Comparison of ENCODE assay signal across 8 mouse cellular contexts in the genomic region with DNA sequence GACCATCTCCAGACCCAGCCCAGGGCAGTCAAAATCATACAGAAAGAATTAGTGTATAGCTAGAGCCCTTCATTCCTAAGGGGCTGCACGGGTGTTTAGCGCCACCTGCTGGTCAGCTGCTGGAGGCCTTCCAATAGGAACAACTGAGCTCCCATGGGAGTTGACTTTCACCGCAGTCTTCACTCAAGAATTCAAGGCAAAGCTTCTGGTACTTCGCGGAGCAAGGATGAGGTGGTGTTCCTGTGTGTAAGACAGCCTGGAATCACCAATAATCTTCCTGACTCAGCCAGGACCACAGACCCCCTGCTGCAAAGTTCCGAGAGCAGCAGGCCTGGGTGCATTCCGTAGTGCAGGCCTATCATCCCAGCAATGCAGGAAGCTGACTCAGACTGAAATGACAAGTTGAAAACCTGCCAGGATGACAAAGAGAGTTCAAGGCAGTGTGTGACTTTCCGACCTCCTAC. TPM values are rescaled to one million over a fixed set of nuclear protein-coding genes. Genes with fewer than 3 reads are reported as not detected.
DNase-seq lines count a peak whose midpoint lies in the region; ATAC-seq lines count a peak whose summit lies in the region.

No protein-coding gene starts in this region.

- no peak; the same call in 1 of the 2 replicates for ATAC-seq in embryonic facial prominence, embryonic 13.5 days (ENCODE audit: insufficient number of reproducible peaks, insufficient read depth, low FRiP score, low TSS enrichment, low read depth)
- ATAC-seq in limb, embryonic 15.5 days (ENCODE audit: insufficient number of reproducible peaks, low FRiP score, low TSS enrichment, low read depth), result peak; percentile 62; the same call in 1 of the 2 replicates

- H3K4me1 ChIP-seq in embryonic facial prominence, embryonic 13.5 days, result peaks cover 27% of the 10 kb centered on the region
- 0 out of 2 replicates have a peak, but pooled peaks cover 10% of the 10 kb centered on the region for H3K4me1 ChIP-seq in limb, embryonic 15.5 days

- WGBS in embryonic facial prominence, embryonic 13.5 days, result 23% methylated on average over 8 of the region's 8 CpGs
- 22% methylated on average over 8 of the region's 8 CpGs for WGBS in limb, embryonic 15.5 days

- no peak overlapping the region for H3K4me2 ChIP-seq in embryonic facial prominence, embryonic 13.5 days
- peak overlapping the region; percentile 14; the same call in 1 of the 2 replicates for H3K4me2 ChIP-seq in limb, embryonic 15.5 days

- H3K27ac ChIP-seq in embryonic facial prominence, embryonic 13.5 days, result no peak overlapping the region
- no peak overlapping the region for H3K27ac ChIP-seq in limb, embryonic 15.5 days

- no peaks in the 10 kb centered on the region for H3K36me3 ChIP-seq in embryonic facial prominence, embryonic 13.5 days
- H3K36me3 ChIP-seq in limb, embryonic 15.5 days, result no peaks in the 10 kb centered on the region

- no peaks in the 10 kb centered on the region for H3K27me3 ChIP-seq in embryonic facial prominence, embryonic 13.5 days
- no peaks in the 10 kb centered on the region for H3K27me3 ChIP-seq in limb, embryonic 15.5 days

- 0 out of 2 replicates have a peak overlapping the region, but pooled peaks have one; percentile 21 for H3K9ac ChIP-seq in embryonic facial prominence, embryonic 13.5 days
- H3K9ac ChIP-seq in limb, embryonic 15.5 days, result no peak overlapping the region

- DNase-seq in 3T3-L1 (ENCODE audit: low read depth, low spot score), result peak; percentile 97
- peak; percentile 93 to 95 for DNase-seq in adrenal gland, postnatal 36 days
- peak; percentile 89 for DNase-seq in heart, adult 8-10 months (ENCODE audit: low spot score)
- peak; percentile 90 for DNase-seq in kidney, adult 9 months
- peak; percentile 62 to 67 for DNase-seq in monocyte, adult 2 months (ENCODE audit: low read depth in 1 of 2, low spot score in 2 of 2)
- DNase-seq in spleen, postnatal 4 days (ENCODE audit: low spot score in 2 of 2), result peak; percentile 83 to 96

- 0 out of 2 replicates have a peak overlapping the region, but pooled peaks have one; percentile 9 for H3K4me3 ChIP-seq in embryonic facial prominence, embryonic 13.5 days
- H3K4me3 ChIP-seq in limb, embryonic 15.5 days, result no peak overlapping the region

- no peaks in the 10 kb centered on the region for H3K9me3 ChIP-seq in embryonic facial prominence, embryonic 13.5 days
- H3K9me3 ChIP-seq in limb, embryonic 15.5 days, result no peaks in the 10 kb centered on the region

RNA-seq across cellular contexts. Expression of a gene that starts 0.5 kb away (rescaled TPM):
- 100 to 1,000 TPM; 501 to 911 TPM for total RNA-seq in adrenal gland, postnatal 36 days (2021)
- 827 and 849 TPM in 2 replicates for polyA plus RNA-seq in embryonic facial prominence, embryonic 13.5 days (2015; fragmentation: Nextera tagmentation; extraction: Ambion mirVana)
- total RNA-seq in heart, adult 8-10 months (2022), result 100 to 1,000 TPM; 124 to 228 (median 180) TPM
- polyA plus RNA-seq in limb, embryonic 15.5 days (2015; fragmentation: Nextera tagmentation; extraction: Ambion mirVana), result 644 and 712 TPM in 2 replicates

RNA-seq across cellular contexts. Expression of a gene that starts 20.6 kb away (rescaled TPM):
- not detected for total RNA-seq in adrenal gland, postnatal 36 days (2021)
- polyA plus RNA-seq in embryonic facial prominence, embryonic 13.5 days (2015; fragmentation: Nextera tagmentation; extraction: Ambion mirVana), result not detected in 2 replicates
- not detected for total RNA-seq in heart, adult 8-10 months (2022)
- 0.15 TPM in 1 of 2 replicates, not detected in the other for polyA plus RNA-seq in limb, embryonic 15.5 days (2015; fragmentation: Nextera tagmentation; extraction: Ambion mirVana)

RNA-seq across cellular contexts. Expression of a gene that starts 34.7 kb away (rescaled TPM):
- 10 to 100 TPM; 44.1 to 45.3 TPM for total RNA-seq in adrenal gland, postnatal 36 days (2021)
- 27.6 and 31.5 TPM in 2 replicates for polyA plus RNA-seq in embryonic facial prominence, embryonic 13.5 days (2015; fragmentation: Nextera tagmentation; extraction: Ambion mirVana)
- total RNA-seq in heart, adult 8-10 months (2022), result 10 to 100 TPM; 30.9 to 36.7 (median 32.3) TPM
- 21.5 and 22.1 TPM in 2 replicates for polyA plus RNA-seq in limb, embryonic 15.5 days (2015; fragmentation: Nextera tagmentation; extraction: Ambion mirVana)
